Mouse (Mus musculus): ENCODE measurements around the gene Mettl9.

Gene Mettl9

DNA sequence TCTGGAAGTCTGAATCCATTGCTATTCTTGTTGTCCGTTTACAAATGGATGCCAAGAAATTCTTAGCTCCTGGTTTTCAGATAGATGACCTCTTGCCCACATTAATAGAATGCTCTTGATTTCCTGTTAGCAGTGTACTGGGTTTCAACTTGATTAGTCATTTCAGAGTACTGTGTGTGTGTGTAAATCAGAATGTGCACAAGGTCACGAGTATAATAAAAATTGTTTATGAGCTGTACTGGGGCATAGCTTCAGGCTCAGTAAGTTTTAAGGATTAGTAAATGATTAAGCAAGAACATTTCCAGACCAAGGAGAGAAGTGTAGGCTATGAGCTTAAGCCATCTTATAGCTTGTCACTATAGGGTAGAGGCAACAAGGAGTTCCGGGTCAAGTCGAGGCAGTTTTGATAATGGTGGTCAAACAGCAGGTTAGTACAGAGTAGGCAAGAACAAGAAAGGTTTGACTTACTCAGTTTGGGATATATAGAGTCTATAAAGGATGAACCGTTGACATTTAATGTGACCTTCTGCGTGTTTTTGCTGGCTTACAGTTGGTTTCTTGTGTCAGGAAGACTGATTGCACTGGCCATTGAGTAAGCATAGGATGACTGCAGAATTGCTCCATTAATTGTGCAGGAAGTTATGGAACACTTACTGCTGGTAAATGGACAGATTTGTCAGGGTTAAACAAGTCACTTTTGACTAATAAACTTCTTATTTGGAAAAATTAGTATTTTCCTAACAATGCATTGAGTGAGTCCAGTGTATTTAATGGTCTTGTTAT, 11.6 kb downstream of the Mettl9 start:
- DNase-seq: no peak

DNA sequence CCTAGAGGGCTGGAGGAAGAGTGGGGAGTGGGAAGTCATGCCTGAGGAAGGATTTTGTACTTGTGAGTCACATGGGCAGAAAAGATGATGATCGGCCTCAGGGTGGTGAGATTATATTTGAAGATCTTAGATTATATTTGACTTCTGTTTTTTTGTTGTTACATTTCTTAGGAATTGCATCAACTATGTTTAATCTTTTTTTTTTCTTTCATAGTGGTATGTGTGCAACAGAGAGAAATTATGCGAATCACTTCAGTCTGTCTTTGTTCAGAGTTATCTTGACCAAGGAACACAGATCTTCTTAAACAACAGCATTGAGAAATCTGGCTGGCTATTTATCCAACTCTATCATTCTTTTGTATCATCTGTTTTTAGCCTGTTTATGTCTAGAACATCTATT, 13.4 kb downstream of the Mettl9 start:
- DNase-seq: no peak

DNA sequence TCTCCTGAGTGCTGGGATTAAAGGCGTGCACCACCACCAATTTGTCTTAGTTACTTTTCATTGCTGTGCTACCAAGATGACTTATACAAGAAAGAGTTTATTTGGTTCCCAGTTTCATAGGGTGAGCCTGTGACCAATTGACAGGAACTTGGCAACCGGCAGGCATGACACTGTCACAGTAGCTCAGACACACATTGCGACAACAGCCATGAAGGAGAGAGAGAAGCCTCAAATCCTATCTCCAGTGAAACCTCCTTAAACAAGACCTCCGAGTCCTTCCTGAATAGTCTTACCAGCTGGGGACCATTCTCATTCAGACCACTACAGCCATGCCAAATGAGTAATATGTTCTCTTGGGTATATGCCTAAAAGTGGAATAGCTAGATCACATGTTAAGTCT, 18.8 kb downstream of the Mettl9 start:
- peak in 1 of 2 experiments; percentile 45 for DNase-seq

DNA sequence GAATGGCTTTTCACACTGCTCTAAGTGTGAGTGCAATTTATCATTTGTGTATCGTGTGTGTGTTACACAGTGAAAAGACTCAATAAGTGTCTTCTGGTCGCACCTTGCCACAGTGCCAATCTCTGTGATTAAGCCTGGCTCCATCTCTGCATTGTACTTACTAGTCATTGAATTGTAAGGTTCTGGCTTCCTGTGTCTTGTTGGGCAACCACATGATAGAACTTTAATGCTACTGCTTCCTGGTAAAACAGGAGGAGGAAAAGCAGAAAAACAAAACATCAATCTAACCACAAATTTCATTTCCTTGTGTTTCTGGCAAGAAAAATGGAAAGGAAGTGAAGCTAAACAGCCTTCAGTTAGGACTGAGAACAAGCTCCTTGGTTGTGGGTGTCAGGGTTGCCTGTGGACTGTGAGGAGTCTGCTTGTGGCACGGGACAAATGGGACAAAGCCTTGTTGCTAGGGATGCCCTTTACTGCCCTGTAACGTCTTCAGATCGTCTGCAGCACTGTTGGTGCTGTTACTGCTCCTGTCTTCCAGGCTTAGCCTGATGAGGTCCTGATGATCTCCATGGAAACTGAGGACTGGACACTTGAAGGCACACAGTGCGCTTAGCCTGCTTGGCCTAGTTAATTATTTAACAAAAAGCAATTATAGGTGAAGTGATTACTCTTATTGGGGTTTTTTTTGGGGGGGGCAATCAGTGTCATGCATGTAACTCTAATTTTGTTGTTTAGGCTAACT, 25.4 kb downstream of the Mettl9 start:
- DNase-seq: no peak

DNA sequence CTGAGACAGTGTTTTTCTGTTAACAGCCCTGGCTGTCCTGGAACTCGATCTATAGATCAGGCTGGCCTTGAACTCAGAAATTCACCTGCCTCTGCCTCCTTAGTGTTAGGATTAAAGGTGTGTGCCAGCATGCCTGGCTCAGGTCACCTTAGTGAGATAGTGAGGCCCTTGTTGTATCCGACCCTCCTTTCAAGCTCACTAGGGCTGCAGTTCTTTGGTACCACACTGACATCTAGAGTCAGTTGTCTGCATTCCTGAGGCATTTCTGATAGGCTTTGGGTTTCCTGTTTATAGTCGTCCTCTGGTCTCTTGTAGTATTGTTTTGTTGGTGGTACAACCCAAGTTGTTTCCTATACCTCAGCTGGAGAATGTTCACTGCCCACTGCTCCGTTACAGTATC, 30.1 kb downstream of the Mettl9 start:
- DNase-seq: peak in 1 of 2 experiments; percentile 43

DNA sequence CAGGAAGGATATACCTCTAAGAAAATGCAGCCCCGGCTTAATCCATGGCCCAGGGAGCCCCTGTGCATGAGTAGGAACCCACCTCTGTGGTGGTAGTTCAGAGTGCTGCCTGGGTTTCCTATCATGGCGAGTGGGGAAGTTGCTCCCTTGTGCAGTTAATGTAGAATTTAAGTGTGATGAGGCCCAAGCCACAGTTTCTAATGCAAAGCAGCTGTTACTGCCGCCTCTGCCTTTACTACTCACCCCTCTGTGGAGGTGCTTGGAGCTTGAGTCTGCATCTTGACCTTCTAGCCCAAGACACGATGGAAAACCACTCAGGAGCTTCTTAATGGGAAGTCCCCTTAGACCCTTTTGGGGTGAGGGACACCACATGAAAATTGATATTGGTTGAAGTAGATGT, 37.0 kb downstream of the Mettl9 start:
- DNase-seq: no peak

DNA sequence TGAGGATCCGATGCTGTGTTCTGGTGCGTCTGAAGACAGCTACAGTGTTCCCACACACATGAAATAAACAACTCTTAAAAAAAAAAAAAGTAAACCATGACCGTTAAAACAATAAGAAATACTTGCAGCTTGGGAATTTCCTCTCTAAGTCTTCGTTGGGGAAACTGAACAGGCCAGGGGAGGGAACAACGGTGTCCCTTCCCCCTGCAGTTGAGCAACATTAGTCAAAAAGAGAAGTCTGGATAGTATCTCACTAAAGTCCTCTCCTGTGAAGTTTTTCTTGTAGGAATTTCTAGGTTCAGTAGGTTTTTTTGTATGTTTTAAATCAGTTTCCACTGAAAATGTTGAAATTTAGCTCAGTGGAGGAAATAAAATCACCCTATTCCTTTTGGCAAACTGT, 38.3 kb downstream of the Mettl9 start:
- no peak for DNase-seq

DNA sequence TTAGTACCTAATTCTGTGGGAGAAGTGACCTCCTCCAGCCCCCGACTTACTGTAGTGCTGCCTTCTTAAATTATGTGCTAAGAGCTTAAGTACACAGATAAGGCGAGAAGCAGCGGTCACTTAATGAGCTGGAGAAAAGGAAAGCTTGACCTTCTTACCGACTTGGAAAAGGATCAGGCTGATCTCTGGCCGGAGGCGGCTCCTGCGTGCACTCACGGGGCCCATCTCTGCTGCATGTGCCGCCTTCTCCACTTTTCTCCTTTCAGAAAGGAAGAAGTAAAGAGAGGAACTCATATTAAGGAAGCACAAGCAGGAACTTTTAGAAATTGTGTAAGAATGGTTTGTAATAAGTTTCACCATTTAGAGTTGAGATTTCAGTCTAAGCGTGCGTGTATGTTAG, 40.0 kb downstream of the Mettl9 start, which contains the start of gene Igsf6:
Gene Igsf6 (minus strand): TSS at position 292 of the 400 bp plus-strand sequence.
- peak; percentile 60 for DNase-seq

DNA sequence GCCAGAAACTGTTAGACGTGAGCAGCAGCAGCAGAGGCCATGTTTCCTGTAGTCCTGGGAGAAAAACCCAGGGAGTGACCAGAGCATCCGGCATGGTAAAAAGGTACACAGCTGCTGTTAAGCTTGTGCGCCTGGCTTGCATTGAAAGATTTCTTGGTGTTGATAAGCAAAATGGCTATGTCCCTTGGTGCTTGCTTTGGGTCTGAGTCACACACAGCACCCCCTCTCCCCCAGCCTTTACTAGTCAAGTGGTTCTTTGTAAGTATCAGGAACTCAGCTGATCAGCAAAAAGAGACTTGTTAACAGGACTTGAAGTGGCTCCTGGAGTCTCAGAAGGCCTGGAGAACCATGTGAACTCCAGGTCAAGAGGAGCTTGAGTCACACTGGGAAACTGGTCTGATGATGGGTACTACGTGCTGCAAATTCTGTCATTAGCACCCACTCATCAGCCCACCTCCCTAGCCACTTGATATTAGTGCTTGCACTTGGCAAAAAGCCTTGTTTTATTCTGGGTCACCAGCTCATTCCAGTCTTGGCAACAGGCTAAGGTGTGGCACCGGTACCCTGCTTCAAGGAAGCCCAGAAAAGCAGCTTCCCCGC, 40.7 kb downstream of the Mettl9 start:
- peak; percentile 47 to 65 for DNase-seq

DNA sequence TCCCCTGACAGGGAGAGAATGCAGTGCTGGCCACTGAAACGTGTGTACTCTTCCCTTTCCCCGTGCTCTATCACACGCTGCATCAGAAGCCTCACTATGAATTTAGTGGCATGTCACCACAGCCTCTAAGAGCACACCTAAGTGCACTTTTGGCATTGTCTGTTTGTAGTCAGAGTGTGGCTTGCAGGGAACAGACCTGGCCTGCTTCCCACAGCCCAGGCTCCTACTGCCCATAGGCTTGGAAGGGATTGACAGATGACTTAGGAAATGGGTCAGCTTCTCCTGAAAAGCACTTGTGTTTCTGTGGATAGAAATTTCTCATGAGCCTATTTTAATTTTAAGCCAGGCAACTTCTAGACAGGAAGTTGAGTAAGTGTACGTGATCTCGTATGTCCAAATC, 41.2 kb downstream of the Mettl9 start:
- no peak for DNase-seq

DNA sequence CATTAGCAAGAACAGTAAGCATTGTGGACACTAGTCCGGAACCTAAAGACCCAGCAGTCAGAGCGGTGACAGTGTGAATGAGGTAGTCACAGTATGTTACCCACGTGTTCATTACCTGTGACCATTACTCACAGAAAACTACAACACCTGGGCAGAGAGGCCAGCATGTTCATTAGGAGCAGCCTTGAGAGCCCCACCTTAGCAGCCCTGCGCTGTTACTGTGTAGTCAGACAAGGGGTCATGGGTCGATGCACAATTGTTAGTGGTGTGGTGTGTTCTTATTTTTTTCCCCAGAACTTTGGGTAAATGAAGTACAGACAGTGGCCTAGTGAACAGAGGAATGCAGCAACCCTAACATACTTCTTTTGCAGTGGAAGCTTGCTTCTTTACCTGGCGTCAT, 43.1 kb downstream of the Mettl9 start:
- DNase-seq: no peak

DNA sequence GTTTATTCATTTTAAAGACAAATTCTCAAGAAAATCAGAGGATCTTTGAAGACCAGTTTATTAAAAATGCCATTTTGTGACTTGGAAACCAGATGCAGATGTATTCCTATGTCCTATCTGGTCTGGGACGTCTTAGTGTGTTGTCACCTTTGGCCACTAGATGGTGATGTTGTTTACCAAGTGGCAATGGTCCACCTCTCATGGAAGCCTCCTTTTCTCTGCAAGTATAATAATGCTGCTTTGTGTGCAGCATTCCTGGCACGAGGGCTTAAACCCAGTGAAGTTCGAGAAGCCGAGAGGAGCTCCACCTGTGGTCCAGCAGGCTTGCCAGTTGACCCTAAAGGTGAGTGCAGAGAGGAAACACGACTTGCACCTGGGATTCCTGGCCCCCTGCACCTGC, 43.6 kb downstream of the Mettl9 start:
- peak in 1 of 2 experiments; percentile 76 for DNase-seq

DNA sequence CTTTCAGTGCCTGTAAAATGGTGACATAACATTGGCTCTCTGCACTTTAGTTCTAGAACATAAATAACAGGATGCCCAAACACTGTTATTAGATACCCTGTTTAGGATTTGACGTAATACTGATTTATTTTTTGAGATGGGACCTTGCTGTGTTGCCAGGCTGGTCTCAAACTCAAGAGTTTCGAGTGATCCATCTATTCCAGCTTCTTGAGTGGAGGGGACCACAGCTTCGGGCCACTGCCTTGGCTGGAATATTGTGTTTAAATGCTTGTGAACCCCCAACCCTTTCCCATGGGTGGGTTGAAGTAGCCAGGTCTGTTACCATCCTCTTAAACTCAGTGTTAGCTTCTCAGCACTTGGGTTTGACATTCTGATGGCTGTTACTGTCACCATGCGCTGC, 47.1 kb downstream of the Mettl9 start, which contains the start of gene Otoa:
Gene Otoa (plus strand): TSS at position 301 of the 400 bp plus-strand sequence.
- no peak for DNase-seq

DNA sequence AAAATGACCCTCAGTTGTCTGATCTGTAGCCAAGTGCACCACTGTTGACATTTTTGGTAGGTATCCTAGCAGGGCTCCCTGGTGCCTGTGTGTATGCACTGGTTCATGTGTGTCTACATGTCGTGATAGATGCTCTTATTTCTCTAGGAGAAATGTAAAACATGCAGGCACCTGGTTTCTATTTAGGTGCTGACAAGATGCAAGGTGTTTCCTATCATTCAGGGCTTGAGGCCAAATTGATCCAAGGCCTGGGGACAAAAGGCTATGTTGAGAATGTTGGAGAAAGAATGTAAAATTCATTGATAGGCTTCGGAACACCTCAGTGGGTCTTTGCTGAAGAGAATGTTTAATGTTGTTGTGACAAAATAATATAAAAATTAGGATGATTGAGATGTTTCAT, 47.6 kb downstream of the Mettl9 start:
- DNase-seq: no peak

DNA sequence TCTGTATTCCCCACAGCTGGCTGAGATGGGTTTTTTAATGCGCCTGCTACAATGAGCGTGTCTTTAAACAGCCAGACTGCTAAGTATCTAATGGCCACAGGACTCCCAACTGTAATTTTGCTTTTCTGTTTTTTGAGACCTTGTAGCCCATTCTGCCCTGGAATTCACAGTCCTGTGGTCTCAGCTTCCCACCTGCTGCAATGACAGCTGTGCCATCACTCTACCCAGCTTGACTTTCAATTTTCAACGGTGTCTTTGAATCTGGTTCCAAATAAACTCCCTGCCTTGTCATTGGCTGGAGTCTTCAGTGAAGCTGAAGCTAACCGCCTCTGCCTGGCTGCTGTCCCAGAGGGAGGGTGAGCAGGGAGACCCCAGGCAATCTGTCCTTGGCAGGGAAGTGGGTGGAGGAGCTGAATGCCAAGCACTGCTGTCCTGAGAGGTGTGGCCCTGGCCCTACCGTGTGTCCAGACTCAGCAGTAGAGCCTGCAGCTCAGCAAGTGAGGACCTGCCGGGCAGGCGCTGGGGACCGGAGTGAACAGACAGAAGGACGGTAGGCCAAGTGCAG, 48.8 kb downstream of the Mettl9 start:
- DNase-seq: no peak

DNA sequence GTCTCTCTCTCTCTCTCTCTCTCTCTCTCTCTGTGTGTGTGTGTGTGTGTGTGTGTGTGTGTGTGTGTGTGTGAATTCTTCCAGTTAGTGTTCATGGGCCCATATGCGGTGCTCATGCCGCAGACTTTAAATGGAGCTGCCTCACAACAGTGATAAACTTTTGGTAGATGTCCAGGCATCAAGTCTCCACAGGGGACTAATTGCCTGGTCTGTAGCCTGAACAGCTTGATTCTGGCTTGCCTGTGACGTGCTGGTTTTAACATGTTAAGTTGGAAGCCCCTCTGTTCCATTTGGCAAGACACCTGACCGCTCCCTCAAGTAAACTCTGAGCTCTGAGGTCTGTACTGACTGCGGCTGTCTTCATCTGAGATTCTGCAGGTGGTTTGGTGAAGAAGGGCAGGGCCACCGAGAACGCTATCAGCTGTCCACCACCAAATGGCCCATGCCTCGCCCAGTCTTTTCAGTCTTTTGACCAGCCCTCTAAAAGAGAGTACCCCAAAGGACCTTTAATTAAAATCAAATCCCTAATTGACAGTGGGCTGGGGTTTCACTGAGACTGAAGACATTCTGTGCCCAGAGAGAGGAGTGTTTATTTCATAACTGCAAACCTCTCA, 50.7 kb downstream of the Mettl9 start:
- DNase-seq: no peak

DNA sequence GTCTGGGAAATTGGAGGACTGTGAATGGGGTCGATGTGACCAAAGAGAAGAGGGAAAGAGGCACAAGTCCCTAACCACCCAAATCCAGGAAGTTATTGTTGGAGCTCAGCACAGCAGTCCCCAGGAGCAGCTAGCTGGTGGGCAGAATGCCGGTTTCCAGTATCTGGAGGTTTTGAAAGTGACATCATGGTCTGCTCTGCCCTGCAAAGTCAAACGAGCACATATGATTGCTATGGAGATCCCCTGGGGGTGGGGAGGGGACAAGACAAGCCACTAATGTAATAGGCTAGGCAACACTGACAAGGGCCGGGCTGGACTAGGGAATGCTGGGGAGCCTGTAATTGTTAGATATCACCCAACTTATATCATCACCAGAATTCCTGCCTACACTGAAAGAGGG, 51.3 kb downstream of the Mettl9 start:
- peak; percentile 14 to 42 for DNase-seq

DNA sequence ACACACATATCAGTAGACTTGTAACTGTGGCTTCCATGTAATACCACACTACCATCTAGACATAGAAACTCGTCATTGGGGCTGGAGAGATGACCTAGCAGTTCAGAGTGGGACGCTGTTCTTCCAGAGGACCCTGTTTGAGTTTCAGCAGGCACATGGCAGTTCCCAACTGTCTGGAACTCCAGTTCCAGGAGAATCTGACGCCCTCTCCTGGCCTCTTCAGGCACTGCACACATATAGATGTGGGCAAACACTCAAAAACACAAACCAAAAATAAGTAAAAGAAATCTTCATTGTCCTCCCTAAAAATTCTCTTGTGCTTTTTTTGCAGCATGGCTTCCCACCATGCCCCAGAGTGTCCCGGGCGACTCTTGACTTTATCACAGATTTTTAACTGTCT, 54.5 kb downstream of the Mettl9 start:
- DNase-seq: no peak

DNA sequence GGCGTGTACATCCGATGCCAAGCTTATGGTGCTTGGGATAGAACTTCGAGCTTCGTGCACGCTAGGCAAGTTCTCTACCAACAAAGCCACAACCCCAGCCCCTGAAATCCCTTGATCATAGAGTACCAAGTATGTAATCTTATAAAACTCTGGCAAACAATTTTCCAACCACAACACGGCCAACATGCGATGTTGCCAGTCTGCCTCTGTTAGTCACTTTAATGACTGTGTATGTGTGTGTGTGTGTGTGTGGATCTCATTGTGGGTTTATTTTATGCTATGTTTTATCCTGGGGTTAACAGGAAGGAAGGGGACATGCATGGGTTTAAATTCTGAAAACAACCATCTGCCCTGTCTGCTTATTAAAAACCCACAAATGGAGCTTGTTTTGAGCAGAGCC, 56.5 kb downstream of the Mettl9 start:
- no peak for DNase-seq

DNA sequence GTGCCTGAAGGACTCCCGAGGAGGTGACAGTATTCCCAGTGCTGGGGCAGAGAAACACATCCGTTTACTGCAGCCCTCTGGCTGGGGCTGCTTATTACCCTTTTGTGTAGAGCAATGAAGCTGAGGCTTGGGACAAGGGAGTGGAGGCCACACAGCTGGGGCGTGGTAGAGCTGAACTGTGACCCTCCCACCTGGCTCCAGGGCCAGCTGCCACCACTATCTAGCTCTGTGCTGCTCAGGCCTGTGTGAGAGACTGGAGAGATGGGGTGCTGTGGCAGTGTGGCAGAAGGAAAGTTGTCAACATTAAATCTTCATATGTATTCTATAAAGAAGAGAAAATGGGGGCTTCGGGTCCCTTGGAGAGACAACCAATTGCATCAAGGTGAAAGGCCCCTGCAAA, 58.8 kb downstream of the Mettl9 start:
- no peak for DNase-seq

DNA sequence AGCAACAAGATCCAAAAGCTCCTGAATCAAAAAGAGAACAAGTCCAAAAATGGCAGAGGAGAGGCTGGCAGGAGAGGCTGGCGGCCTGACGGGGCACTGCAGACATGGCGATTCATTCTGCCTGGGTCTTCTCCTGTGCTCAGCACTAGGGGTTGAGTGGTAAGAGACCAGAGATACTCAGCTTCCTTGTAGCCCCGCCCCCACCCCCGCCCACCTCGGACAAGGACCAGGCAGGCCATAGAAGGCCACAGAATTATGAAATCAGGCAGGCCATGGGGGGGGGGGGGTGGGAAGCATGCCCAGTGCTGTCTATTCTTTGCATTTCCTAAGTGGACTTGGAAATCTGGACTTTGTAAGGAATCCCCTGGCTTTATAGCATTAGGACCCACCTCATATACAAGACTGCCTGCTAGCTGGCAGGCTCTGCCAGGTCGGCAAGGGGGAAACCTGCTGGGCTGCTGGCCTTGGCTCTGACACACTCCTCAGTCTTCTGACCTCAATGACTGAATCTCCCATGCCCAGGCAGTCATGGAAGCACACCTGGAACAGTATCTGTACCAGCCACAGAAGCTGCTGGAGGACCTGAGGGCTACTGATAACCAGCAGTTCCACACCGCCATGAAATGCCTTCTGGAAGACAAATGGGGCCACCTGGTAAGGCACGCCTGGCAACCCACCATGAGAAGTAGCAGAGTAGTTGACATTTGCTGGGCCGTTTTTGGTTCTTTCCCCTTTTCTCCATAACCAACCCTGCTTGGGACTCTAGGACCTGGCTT, 64.6 kb downstream of the Mettl9 start:
- DNase-seq: no peak

DNA sequence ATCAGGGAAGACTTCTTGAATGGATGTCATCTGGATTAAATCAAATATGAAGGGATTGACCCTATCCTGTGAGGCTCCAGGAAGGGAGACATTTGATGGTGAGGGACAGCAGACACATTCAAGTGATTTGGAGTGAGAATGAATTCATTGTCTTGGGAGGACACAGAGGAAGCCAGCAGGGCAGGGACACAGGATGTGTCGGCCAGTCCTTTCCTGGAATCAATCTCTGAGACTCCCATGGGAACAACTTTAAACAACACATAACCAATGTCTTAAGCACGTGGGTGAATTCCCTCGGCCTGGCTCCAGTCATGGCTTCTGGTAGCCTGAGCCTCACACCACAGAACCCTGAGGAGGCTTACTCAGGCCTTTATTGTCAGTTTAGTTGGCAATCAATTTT, 73.6 kb downstream of the Mettl9 start:
- DNase-seq: no peak

Data from lung, postnatal 4 days (tissue).